Mouse (Mus musculus): ENCODE results near the gene Col20a1. TPM values are rescaled to one million over a fixed set of nuclear protein-coding genes. Genes with fewer than 3 reads are reported as not detected.

Gene Col20a1
- polyA plus RNA-seq, 1 experiment from 2014 or later: 1.1 TPM

GRCm38 (mm10) chr2:181039356-181039680 lies 53.0 kb downstream of the Col20a1 start:
- ATAC-seq (ENCODE audit: insufficient number of reproducible peaks, insufficient read depth, low FRiP score, low read depth): 0 out of 2 replicates have a peak, but pooled peaks have one; percentile 11
- no peaks in the 10 kb centered on the region for H3K9me3 ChIP-seq (ENCODE audit: control insufficient read depth, low read depth, low read length)
- 0 out of 2 replicates have a peak, but pooled peaks cover 8% of the 10 kb centered on the region for H3K4me1 ChIP-seq (ENCODE audit: control insufficient read depth, insufficient read depth, low read length)
- peak overlapping the region; percentile 28; the same call in 1 of the 2 replicates for H3K9ac ChIP-seq (replicated peaks; ENCODE audit: low read depth, low read length)
- peaks cover 21% of the 10 kb centered on the region for H3K27me3 ChIP-seq (ENCODE audit: control insufficient read depth, insufficient read depth, low read length)
- no peaks in the 10 kb centered on the region for H3K36me3 ChIP-seq (ENCODE audit: control insufficient read depth, insufficient read depth, low read length)
- H3K27ac ChIP-seq (ENCODE audit: low read length): no peak overlapping the region
- under 1% methylated on average over 16 of the region's 16 CpGs for WGBS
- H3K4me3 ChIP-seq (ENCODE audit: low read depth, low read length): peak overlapping the region; percentile 53
- peak overlapping the region; percentile 91 for H3K4me2 ChIP-seq (replicated peaks; ENCODE audit: low read depth, low read length)

GRCm38 (mm10) chr2:181041941-181042340 lies 55.6 kb downstream of the Col20a1 start:
- Histone ChIP-seq H3K9ac (replicated peaks; ENCODE audit: low read depth, low read length) (no peak overlapping the region), H3K36me3 (ENCODE audit: control insufficient read depth, insufficient read depth, low read length) (no peaks in the 10 kb centered on the region), H3K9me3 (ENCODE audit: control insufficient read depth, low read depth, low read length) (no peaks in the 10 kb centered on the region), H3K4me1 (ENCODE audit: control insufficient read depth, insufficient read depth, low read length) (0 out of 2 replicates have a peak, but pooled peaks cover 8% of the 10 kb centered on the region), H3K27me3 (ENCODE audit: control insufficient read depth, insufficient read depth, low read length) (peaks cover 21% of the 10 kb centered on the region), H3K27ac (ENCODE audit: low read length) (no peak overlapping the region; the same call in 1 of the 2 replicates), H3K4me2 (replicated peaks; ENCODE audit: low read depth, low read length) (no peak overlapping the region), H3K4me3 (ENCODE audit: low read depth, low read length) (no peak overlapping the region)
- ATAC-seq (ENCODE audit: insufficient number of reproducible peaks, insufficient read depth, low FRiP score, low read depth): no peak
- WGBS: 14% methylated on average over 7 of the region's 7 CpGs

- H3K4me3 ChIP-seq (ENCODE audit: low read depth, low read length): no peak overlapping the region
- no peak overlapping the region for H3K4me2 ChIP-seq (replicated peaks; ENCODE audit: low read depth, low read length)
- no peak for ATAC-seq (ENCODE audit: insufficient number of reproducible peaks, insufficient read depth, low FRiP score, low read depth)
- no peak overlapping the region; the same call in 1 of the 2 replicates for H3K27ac ChIP-seq (ENCODE audit: low read length)
- 0 out of 2 replicates have a peak, but pooled peaks cover 8% of the 10 kb centered on the region for H3K4me1 ChIP-seq (ENCODE audit: control insufficient read depth, insufficient read depth, low read length)
- H3K36me3 ChIP-seq (ENCODE audit: control insufficient read depth, insufficient read depth, low read length): no peaks in the 10 kb centered on the region
- H3K9ac ChIP-seq (replicated peaks; ENCODE audit: low read depth, low read length): no peak overlapping the region
- peaks cover 21% of the 10 kb centered on the region for H3K27me3 ChIP-seq (ENCODE audit: control insufficient read depth, insufficient read depth, low read length)
- no peaks in the 10 kb centered on the region for H3K9me3 ChIP-seq (ENCODE audit: control insufficient read depth, low read depth, low read length)
These were observed 56.0 kb downstream of the Col20a1 start for GRCm38 (mm10) chr2:181042376-181042775.

- 0 out of 2 replicates have a peak, but pooled peaks cover 8% of the 10 kb centered on the region for H3K4me1 ChIP-seq (ENCODE audit: control insufficient read depth, insufficient read depth, low read length)
- no peak within 1 kb of the TSS for H3K4me2 ChIP-seq (replicated peaks; ENCODE audit: low read depth, low read length)
- no peak within 1 kb of the TSS for H3K4me3 ChIP-seq (ENCODE audit: low read depth, low read length)
- H3K27me3 ChIP-seq (ENCODE audit: control insufficient read depth, insufficient read depth, low read length): peaks cover 14% of the 10 kb centered on the region
- WGBS: 37% methylated on average over 3 of the region's 3 CpGs
- H3K9ac ChIP-seq (replicated peaks; ENCODE audit: low read depth, low read length): no peak within 1 kb of the TSS
- H3K9me3 ChIP-seq (ENCODE audit: control insufficient read depth, low read depth, low read length): no peaks in the 10 kb centered on the region
- no peak for ATAC-seq (ENCODE audit: insufficient number of reproducible peaks, insufficient read depth, low FRiP score, low read depth)
- no peaks in the 10 kb centered on the region for H3K36me3 ChIP-seq (ENCODE audit: control insufficient read depth, insufficient read depth, low read length)
- H3K27ac ChIP-seq (ENCODE audit: low read length): no peak within 1 kb of the TSS; the same call in 1 of the 2 replicates
These were observed 57.1 kb downstream of the Col20a1 start, which contains the start of gene Chrna4 for GRCm38 (mm10) chr2:181043437-181043836. Gene Chrna4 (minus strand): TSS chr2:181043546.

- H3K9ac ChIP-seq (replicated peaks; ENCODE audit: low read depth, low read length): no peak overlapping the region
- H3K36me3 ChIP-seq (ENCODE audit: control insufficient read depth, insufficient read depth, low read length): no peaks in the 10 kb centered on the region
- 0 out of 2 replicates have a peak, but pooled peaks cover 8% of the 10 kb centered on the region for H3K4me1 ChIP-seq (ENCODE audit: control insufficient read depth, insufficient read depth, low read length)
- no peaks in the 10 kb centered on the region for H3K9me3 ChIP-seq (ENCODE audit: control insufficient read depth, low read depth, low read length)
- no peak overlapping the region for H3K27ac ChIP-seq (ENCODE audit: low read length)
- H3K4me2 ChIP-seq (replicated peaks; ENCODE audit: low read depth, low read length): no peak overlapping the region
- ATAC-seq (ENCODE audit: insufficient number of reproducible peaks, insufficient read depth, low FRiP score, low read depth): no peak
- WGBS: 19% methylated on average over 3 of the region's 3 CpGs
- H3K27me3 ChIP-seq (ENCODE audit: control insufficient read depth, insufficient read depth, low read length): peaks cover 12% of the 10 kb centered on the region
- H3K4me3 ChIP-seq (ENCODE audit: low read depth, low read length): no peak overlapping the region
These were observed 57.7 kb downstream of the Col20a1 start for GRCm38 (mm10) chr2:181044001-181044400.

- H3K9me3 ChIP-seq (ENCODE audit: control insufficient read depth, low read depth, low read length): no peaks in the 10 kb centered on the region
- H3K4me2 ChIP-seq (replicated peaks; ENCODE audit: low read depth, low read length): no peak overlapping the region
- no peaks in the 10 kb centered on the region for H3K36me3 ChIP-seq (ENCODE audit: control insufficient read depth, insufficient read depth, low read length)
- H3K27ac ChIP-seq (ENCODE audit: low read length): no peak overlapping the region
- no peak overlapping the region for H3K4me3 ChIP-seq (ENCODE audit: low read depth, low read length)
- H3K4me1 ChIP-seq (ENCODE audit: control insufficient read depth, insufficient read depth, low read length): no peaks in the 10 kb centered on the region
- WGBS: 45% methylated on average over 7 of the region's 7 CpGs
- ATAC-seq (ENCODE audit: insufficient number of reproducible peaks, insufficient read depth, low FRiP score, low read depth): no peak
- H3K9ac ChIP-seq (replicated peaks; ENCODE audit: low read depth, low read length): no peak overlapping the region
- no peaks in the 10 kb centered on the region for H3K27me3 ChIP-seq (ENCODE audit: control insufficient read depth, insufficient read depth, low read length)
These were observed 62.1 kb downstream of the Col20a1 start for GRCm38 (mm10) chr2:181048252-181048945.

- H3K27ac ChIP-seq (ENCODE audit: low read length): no peak overlapping the region
- no peaks in the 10 kb centered on the region for H3K9me3 ChIP-seq (ENCODE audit: control insufficient read depth, low read depth, low read length)
- no peak overlapping the region for H3K4me3 ChIP-seq (ENCODE audit: low read depth, low read length)
- 74% methylated on average over 9 of the region's 9 CpGs for WGBS
- no peaks in the 10 kb centered on the region for H3K4me1 ChIP-seq (ENCODE audit: control insufficient read depth, insufficient read depth, low read length)
- no peak overlapping the region for H3K9ac ChIP-seq (replicated peaks; ENCODE audit: low read depth, low read length)
- no peaks in the 10 kb centered on the region for H3K27me3 ChIP-seq (ENCODE audit: control insufficient read depth, insufficient read depth, low read length)
- ATAC-seq (ENCODE audit: insufficient number of reproducible peaks, insufficient read depth, low FRiP score, low read depth): no peak
- H3K4me2 ChIP-seq (replicated peaks; ENCODE audit: low read depth, low read length): no peak overlapping the region
- no peaks in the 10 kb centered on the region for H3K36me3 ChIP-seq (ENCODE audit: control insufficient read depth, insufficient read depth, low read length)
These were observed 62.7 kb downstream of the Col20a1 start for GRCm38 (mm10) chr2:181048986-181049385.

- Histone ChIP-seq H3K27ac (ENCODE audit: low read length) (no peak overlapping the region), H3K4me3 (ENCODE audit: low read depth, low read length) (no peak overlapping the region), H3K9ac (replicated peaks; ENCODE audit: low read depth, low read length) (no peak overlapping the region), H3K4me1 (ENCODE audit: control insufficient read depth, insufficient read depth, low read length) (no peaks in the 10 kb centered on the region), H3K9me3 (ENCODE audit: control insufficient read depth, low read depth, low read length) (no peaks in the 10 kb centered on the region), H3K27me3 (ENCODE audit: control insufficient read depth, insufficient read depth, low read length) (no peaks in the 10 kb centered on the region), H3K36me3 (ENCODE audit: control insufficient read depth, insufficient read depth, low read length) (no peaks in the 10 kb centered on the region), H3K4me2 (replicated peaks; ENCODE audit: low read depth, low read length) (no peak overlapping the region)
- WGBS: 96% methylated on average over 1 of the region's 1 CpGs
- no peak for ATAC-seq (ENCODE audit: insufficient number of reproducible peaks, insufficient read depth, low FRiP score, low read depth)
These were observed 65.8 kb downstream of the Col20a1 start for GRCm38 (mm10) chr2:181052171-181052570.
